ENCODE assay signal across 20 mouse cellular contexts in the genomic region with DNA sequence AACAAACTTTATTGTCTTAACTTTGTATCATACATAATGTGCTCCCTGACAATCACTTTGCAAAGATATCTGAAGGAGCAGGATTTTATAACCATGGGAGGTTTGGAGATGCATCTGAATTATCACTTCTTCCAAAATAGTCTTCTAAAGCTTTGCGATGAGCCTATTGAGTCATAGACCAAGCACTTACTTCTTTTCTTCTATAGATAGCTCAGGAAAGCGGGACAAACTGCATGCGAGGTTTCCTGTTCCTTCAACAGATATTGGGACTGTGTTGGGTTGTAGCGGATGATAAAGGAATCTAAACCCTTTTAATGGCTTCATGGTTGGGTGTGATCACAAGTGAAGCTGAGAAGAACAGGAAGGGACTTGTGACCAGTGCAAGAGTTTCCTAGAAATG.
DNase-seq lines count a peak whose midpoint lies in the region; TF ChIP-seq lines count a peak whose summit lies in the region.
"Had no signal": no experiment of that assay in that cellular context is flagged by ENCODE, and none has a peak within 500 bp of the region (broad histone marks: within the 10 kb centered on the region; RNA-seq: fewer than 3 reads in every experiment).

No protein-coding gene starts in this region.

- TF ChIP-seq CTCF in layer of hippocampus, adult 2 months (conservative IDR thresholded peaks at IDR 0.05) = no peak
- TF ChIP-seq CTCF in cortical plate, adult 2 months (IDR thresholded peaks at IDR 0.05; ENCODE audit: extremely low read depth, insufficient read depth, low read length) = no peak

- H3K27ac ChIP-seq in layer of hippocampus, adult 2 months = peak overlapping the region; percentile 83; the same call in 1 of the 2 replicates
- H3K27ac ChIP-seq in cortical plate, adult 2 months (ENCODE audit: insufficient read depth, low read length) = peak overlapping the region; percentile 79
- H3K27ac ChIP-seq: embryonic facial prominence, embryonic 10.5 days; embryonic facial prominence, embryonic 12.5 days; forebrain, embryonic 13.5 days; forebrain, embryonic 15.5 days had no signal

- no peak for DNase-seq in layer of hippocampus, adult 2 months (ENCODE audit: low spot score in 2 of 2)
- DNase-seq in layer of hippocampus, adult 11-12 months (ENCODE audit: low spot score) = no peak
- peak; percentile 23 for DNase-seq in right cerebral cortex, adult 18-20 months
- DNase-seq in right cerebral cortex, postnatal 10 days (ENCODE audit: low spot score in 2 of 2) = no peak
- no peak for DNase-seq in heart, adult 11 months
- no peak for DNase-seq in thymus, postnatal 10 days (ENCODE audit: low spot score in 2 of 2)
- DNase-seq: adrenal gland, adult 2 months; adrenal gland, postnatal 10 days; adrenal gland, postnatal 25 days; cerebellum, adult 11-12 months; cerebellum, adult 2 months; cerebellum, adult 9-10 months; cerebellum, postnatal 10 days; cerebellum, postnatal 25 days; forebrain, postnatal 0 days had no signal

- no peak for TF ChIP-seq POLR2A in cortical plate, adult 2 months (IDR thresholded peaks at IDR 0.05; ENCODE audit: extremely low read depth, insufficient read depth, low read length)

- H3K4me1 ChIP-seq in cortical plate, adult 2 months (ENCODE audit: control insufficient read depth, insufficient read depth, low read length) = peaks cover 14% of the 10 kb centered on the region
- H3K4me1 ChIP-seq: forebrain, embryonic 13.5 days; forebrain, embryonic 15.5 days had no signal

- H3K4me3 ChIP-seq in layer of hippocampus, adult 2 months = no peak overlapping the region
- no peak overlapping the region for H3K4me3 ChIP-seq in cortical plate, adult 2 months (ENCODE audit: insufficient read depth, low read length)
- H3K4me3 ChIP-seq: embryonic facial prominence, embryonic 10.5 days; embryonic facial prominence, embryonic 12.5 days; forebrain, embryonic 13.5 days; forebrain, embryonic 15.5 days had no signal
